Mouse (Mus musculus): ENCODE results near the gene Gtf2h1. TPM values are rescaled to one million over a fixed set of nuclear protein-coding genes. Genes with fewer than 3 reads are reported as not detected.

Gtf2h1 gene
- polyA plus RNA-seq (2012; ENCODE audit: low replicate concordance): 19.8 and 38.6 TPM in 2 replicates

DNA sequence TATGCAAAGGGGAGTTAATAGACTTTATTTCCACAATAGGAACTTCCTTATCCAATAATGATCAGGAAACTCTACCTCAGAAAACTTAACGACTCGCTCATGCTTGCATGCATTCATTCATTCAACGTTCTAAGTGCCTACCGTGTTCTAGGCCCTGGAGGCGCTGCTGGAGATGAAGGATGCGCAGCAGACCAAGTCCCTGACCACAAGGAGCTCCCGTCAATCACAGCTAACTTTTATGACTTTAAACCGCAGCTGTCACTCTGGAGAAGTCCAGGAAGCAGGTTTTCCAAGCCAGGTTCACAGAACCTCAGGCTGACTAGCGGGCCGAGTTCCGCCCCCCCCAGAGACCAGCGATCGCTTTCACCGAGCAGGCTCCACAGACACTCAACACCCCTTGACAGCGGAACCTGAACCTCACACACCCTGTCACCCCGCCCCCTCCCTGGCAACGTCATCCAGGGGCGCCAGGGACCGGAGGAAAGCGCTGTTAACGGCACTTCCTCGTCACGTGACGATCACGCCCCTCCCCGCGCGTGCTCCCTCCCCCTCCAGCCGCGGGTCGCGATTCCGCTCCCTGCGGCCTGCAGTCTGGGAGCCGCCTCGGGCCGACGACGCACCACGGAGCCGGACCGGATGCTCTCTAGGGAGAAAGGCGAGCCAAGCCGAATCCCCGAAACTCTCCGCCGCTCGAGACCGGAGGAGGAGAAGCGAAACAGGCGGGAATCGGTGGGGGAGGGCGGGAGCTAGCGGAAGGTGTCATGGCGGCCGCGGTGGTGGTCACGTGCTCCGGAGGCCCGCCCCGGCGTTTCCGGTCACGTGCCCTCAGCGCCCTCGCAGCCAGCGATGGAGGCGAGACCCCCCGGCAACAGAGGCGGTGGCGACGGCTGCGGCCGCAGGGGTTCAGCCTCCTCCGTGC is at the start of gene Gtf2h1, which contains the start of gene Hps5:
Gtf2h1 (plus strand) TSS at position 817 of the 919 bp plus-strand sequence.
Hps5 (minus strand) TSS at position 778 of the 919 bp plus-strand sequence.

DNA sequence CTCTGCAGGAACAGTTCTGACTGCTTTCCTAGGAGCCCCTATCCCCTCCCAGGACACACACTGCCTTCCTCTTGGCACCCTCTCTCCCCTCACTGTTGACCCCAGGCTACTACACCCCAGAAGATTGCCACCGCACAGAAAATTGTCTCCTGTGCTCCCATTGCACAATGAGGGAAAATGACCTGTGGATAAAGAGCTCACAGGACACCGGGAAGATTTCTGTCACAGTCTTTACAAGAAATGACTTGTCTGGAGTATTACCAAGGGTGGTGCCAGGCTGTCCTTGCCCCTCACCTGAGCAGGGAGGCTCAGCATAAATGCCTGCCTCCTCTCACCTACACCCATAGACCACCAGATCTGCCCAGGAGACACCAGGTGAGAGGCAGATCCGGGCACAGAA is 44.4 kb upstream of the Gtf2h1 start, which contains the start of gene Saa2:
Saa2 (plus strand) TSS at position 301 of the 400 bp plus-strand sequence.

DNA sequence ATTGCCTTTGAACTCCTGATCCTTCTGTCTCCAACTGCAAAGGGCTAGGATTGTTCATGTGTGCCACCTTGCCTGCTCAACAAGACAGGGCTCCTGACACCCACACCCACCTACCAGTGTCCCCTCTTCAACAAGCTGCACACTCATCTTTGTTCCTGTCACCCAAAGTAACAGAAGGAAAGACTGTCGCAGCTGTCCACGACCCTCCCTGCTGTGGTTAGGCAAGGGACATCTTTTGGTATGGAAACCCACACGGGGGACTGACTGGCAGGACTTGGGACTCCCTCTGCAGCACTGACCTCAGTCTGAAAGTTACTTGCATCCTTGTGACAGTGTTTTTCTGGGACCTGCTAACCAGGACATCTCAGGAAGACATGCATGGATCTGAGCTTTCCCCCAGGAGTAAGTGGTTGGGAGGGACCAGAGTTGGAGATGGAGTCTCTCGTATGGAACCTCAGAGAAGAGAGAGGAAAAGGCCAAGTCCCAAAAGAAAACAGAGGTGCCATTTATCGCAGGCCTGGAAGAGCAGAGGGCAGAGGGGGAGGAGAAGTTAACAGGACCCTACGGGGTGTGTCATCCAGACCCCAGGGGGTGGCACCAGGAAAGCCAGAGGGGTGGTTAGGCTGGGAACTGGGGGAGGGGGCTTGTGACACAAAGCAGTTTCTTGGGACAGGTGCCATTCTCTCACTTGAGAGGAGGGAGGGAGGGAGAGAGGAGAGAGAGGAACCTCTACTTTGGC is 45.1 kb downstream of the Gtf2h1 start, which contains the start of gene Ldha:
Ldha (plus strand) TSS at position 689 of the 739 bp plus-strand sequence.

DNA sequence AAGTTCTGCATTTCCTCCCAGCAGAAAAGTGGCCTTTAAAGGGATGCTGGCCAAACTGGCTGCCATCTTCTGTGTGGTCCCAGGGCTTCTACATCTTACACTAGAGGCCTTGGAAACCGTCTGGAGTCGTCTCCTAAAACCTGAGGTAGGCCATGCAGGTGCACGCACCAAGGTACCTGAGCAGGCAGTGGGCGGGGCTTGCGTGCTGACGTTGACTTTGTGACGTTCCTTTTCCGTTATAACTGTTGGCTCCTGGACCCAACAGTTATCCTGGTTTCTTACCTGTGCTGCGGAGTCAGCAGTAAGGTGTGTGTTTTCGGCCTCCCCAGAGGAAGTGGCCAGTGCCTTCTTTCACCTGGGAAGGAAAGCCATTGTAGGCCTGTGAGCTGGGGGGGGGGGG is 65.1 kb downstream of the Gtf2h1 start, which contains the start of gene Ldhc:
Ldhc (plus strand) TSS at position 208 of the 400 bp plus-strand sequence.

Other genes with a start within 250 kb of the Gtf2h1 start
- gene Sergef, start 156.3 kb upstream of the Gtf2h1 start, polyA plus RNA-seq (2012; ENCODE audit: low replicate concordance): 1.5 and 3.6 TPM in 2 replicates
- 0.03 TPM in 1 of 2 replicates, not detected in the other for gene Tph1, start 123.6 kb upstream of the Gtf2h1 start, polyA plus RNA-seq (2012; ENCODE audit: low replicate concordance)
- gene Saal1, start 85.4 kb upstream of the Gtf2h1 start, polyA plus RNA-seq (2012; ENCODE audit: low replicate concordance): 1.6 TPM in 2 replicates
- 0.25 and 8.7 TPM in 2 replicates for gene Saa3, start 80.4 kb upstream of the Gtf2h1 start, polyA plus RNA-seq (2012; ENCODE audit: low replicate concordance)
- gene Saa4, start 63.5 kb upstream of the Gtf2h1 start, polyA plus RNA-seq (2012; ENCODE audit: low replicate concordance): not detected in 2 replicates
- not detected in 2 replicates for gene Saa1, start 53.1 kb upstream of the Gtf2h1 start, polyA plus RNA-seq (2012; ENCODE audit: low replicate concordance)
- not detected in 2 replicates for gene Saa2, start 44.3 kb upstream of the Gtf2h1 start, polyA plus RNA-seq (2012; ENCODE audit: low replicate concordance)
- gene Hps5, start within 50 bp of the Gtf2h1 start, polyA plus RNA-seq (2012; ENCODE audit: low replicate concordance): 6.4 and 8.8 TPM in 2 replicates
- 133 and 232 TPM in 2 replicates for gene Ldha, start 45.4 kb downstream of the Gtf2h1 start, polyA plus RNA-seq (2012; ENCODE audit: low replicate concordance)
- gene Ldhc, start 65.1 kb downstream of the Gtf2h1 start, polyA plus RNA-seq (2012; ENCODE audit: low replicate concordance): not detected in 2 replicates
- gene Tsg101, start 123.9 kb downstream of the Gtf2h1 start, polyA plus RNA-seq (2012; ENCODE audit: low replicate concordance): 32.6 and 38.8 TPM in 2 replicates
- 0.37 and 0.39 TPM in 2 replicates for gene Uevld, start 162.4 kb downstream of the Gtf2h1 start, polyA plus RNA-seq (2012; ENCODE audit: low replicate concordance)
- not detected in 2 replicates for gene Gm9999, start 187.5 kb downstream of the Gtf2h1 start, polyA plus RNA-seq (2012; ENCODE audit: low replicate concordance)
- 8.2 and 10.0 TPM in 2 replicates for gene Spty2d1, start 212.3 kb downstream of the Gtf2h1 start, polyA plus RNA-seq (2012; ENCODE audit: low replicate concordance)